Mouse (Mus musculus): ENCODE results near the gene Nacad.

DNA sequence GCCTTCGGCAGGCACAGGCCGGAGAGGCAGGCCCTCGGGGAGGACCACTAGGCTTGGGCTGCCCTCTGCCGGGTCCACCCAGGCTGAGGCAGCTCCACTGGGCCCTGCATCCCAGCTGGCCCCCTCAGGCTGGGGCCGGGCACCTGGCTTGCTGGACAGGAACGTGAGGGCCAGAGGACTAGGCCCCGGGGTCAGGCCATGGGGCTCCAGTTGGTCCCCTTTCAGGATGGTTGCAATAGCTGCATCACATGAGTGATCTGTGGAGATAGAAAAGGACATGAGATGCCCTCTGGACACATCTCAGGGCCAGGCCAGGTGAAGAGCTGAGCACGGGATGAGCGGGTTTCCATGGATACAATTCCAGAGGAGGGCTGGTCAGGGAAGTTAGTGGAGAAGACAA is 3.2 kb downstream of the Nacad start:
- TF ChIP-seq CTCF (IDR thresholded peaks at IDR 0.05; ENCODE audit: control insufficient read depth, insufficient read depth, insufficient read length) (no peak), MAX (IDR thresholded peaks at IDR 0.05) (no peak), CEBPB (IDR thresholded peaks at IDR 0.05; ENCODE audit: low read depth) (no peak)
